Mouse (Mus musculus) CH12.LX (cell line): ENCODE results near the gene St5. TPM values are rescaled to one million over a fixed set of nuclear protein-coding genes. Genes with fewer than 3 reads are reported as not detected.
A peak's percentile ranks its signal among the peaks of the same experiment; 100 is the strongest.

Experiments used
- DNase-seq: peaks from one replicate; pipeline ENCODE4 v3.0.0-alpha.2; 2013; ENCODE audit errors: extremely low read depth
- H3K27ac ChIP-seq: 2 replicates; pipeline ENCODE4 v1.5.1; 2012; ENCODE audit warnings: low read depth, mild to moderate bottlenecking, control low read depth, moderate library complexity; ENCODE audit not compliant: insufficient read depth
- H3K27me3 ChIP-seq: replicated peaks from 2 replicates; pipeline ENCODE3; 2012; ENCODE audit warnings: inconsistent platforms
- H3K36me3 ChIP-seq, 2 experiments: replicated peaks in 1 of 2; 2 replicates each; pipeline versions ENCODE3 to v1.6.1; 2012; ENCODE audit warnings: inconsistent platforms in 1 of 2, low read length in 1 of 2, mild to moderate bottlenecking in 1 of 2, mixed read lengths in 1 of 2, moderate library complexity in 1 of 2; ENCODE audit not compliant: control insufficient read depth in 1 of 2, insufficient read depth in 1 of 2
- H3K4me1 ChIP-seq, 2 experiments: 2 replicates each; pipeline ENCODE4 v1.6.1; 2012; ENCODE audit warnings: inconsistent platforms in 1 of 2, moderate library complexity in 1 of 2; ENCODE audit not compliant: insufficient read depth in 2 of 2, control insufficient read depth in 1 of 2
- H3K4me2 ChIP-seq: 2 replicates; pipeline ENCODE4 v1.6.1; 2012; ENCODE audit warnings: low read depth, mild to moderate bottlenecking, control low read depth; ENCODE audit not compliant: poor library complexity, insufficient read depth, severe bottlenecking
- H3K4me3 ChIP-seq, 3 experiments: fragments of 150-350 bp in 1 of 3; sonication (generic) in 1 of 3; replicated peaks in 1 of 3; 2 replicates each; pipeline versions ENCODE3 to v1.5.1; 2011 to 2012; ENCODE audit warnings: low read depth in 2 of 3, low read length in 2 of 3, mild to moderate bottlenecking in 2 of 3, moderate library complexity in 2 of 3, control low read depth in 1 of 3, improper control_type of control experiment in 1 of 3, inconsistent platforms in 1 of 3, mixed read lengths in 1 of 3; ENCODE audit not compliant: poor library complexity in 1 of 3
- H3K79me2 ChIP-seq: replicated peaks from 2 replicates; pipeline ENCODE4 v1.6.1; 2012; ENCODE audit warnings: mild to moderate bottlenecking, moderate library complexity; ENCODE audit not compliant: control insufficient read depth, poor library complexity, insufficient read depth, severe bottlenecking; ENCODE audit errors: extremely low read depth
- H3K9ac ChIP-seq: 2 replicates; pipeline ENCODE4 v1.6.1; 2012; ENCODE audit warnings: low read depth, mild to moderate bottlenecking, control low read depth, moderate library complexity; ENCODE audit not compliant: insufficient read depth
- H3K9me3 ChIP-seq: replicated peaks from 2 replicates; pipeline ENCODE3; 2012; ENCODE audit warnings: low read length, inconsistent platforms, mixed read lengths
- BHLHE40 ChIP-seq: IDR thresholded peaks from 2 replicates; pipeline ENCODE4 v1.6.1; 2011; ENCODE audit warnings: mild to moderate bottlenecking, low read depth, low read length, improper control_type of control experiment
- E2F4 ChIP-seq: IDR thresholded peaks from 2 replicates; pipeline ENCODE4 v1.6.1; 2011; ENCODE audit warnings: low read depth, low read length, improper control_type of control experiment; ENCODE audit not compliant: insufficient replicate concordance
- ELF1 ChIP-seq: IDR thresholded peaks from 2 replicates; pipeline ENCODE4 v1.6.1; 2014; ENCODE audit warnings: low read depth, mild to moderate bottlenecking, inconsistent platforms, low read length, improper control_type of control experiment
- HCFC1 ChIP-seq: IDR thresholded peaks from 2 replicates; pipeline ENCODE4 v1.6.1; 2012; ENCODE audit warnings: low read depth, mild to moderate bottlenecking, inconsistent platforms, low read length, improper control_type of control experiment
- MAFK ChIP-seq: IDR thresholded peaks from 2 replicates; pipeline ENCODE4 v1.6.1; 2011; ENCODE audit warnings: low read length, improper control_type of control experiment; ENCODE audit not compliant: insufficient replicate concordance
- MAX ChIP-seq: IDR thresholded peaks from 2 replicates; pipeline ENCODE4 v1.6.1; 2011; ENCODE audit warnings: low read length, improper control_type of control experiment
- MAZ ChIP-seq: IDR thresholded peaks from 2 replicates; pipeline ENCODE4 v1.6.1; 2012; ENCODE audit warnings: low read depth, mild to moderate bottlenecking, inconsistent platforms, low read length, improper control_type of control experiment, moderate library complexity
- MEF2A ChIP-seq: IDR thresholded peaks from 2 replicates; pipeline ENCODE4 v1.6.1; 2014; ENCODE audit warnings: low read depth, mild to moderate bottlenecking, inconsistent platforms, low read length, improper control_type of control experiment, borderline replicate concordance
- MXI1 ChIP-seq: IDR thresholded peaks from 2 replicates; pipeline ENCODE4 v1.6.1; 2011; ENCODE audit warnings: mild to moderate bottlenecking, low read depth, low read length, improper control_type of control experiment
- NELFE ChIP-seq: IDR thresholded peaks from 2 replicates; pipeline ENCODE4 v1.6.1; 2011; ENCODE audit warnings: low read depth, low read length, improper control_type of control experiment
- NRF1 ChIP-seq: IDR thresholded peaks from 2 replicates; pipeline ENCODE4 v1.6.1; 2014; ENCODE audit warnings: low read depth, mild to moderate bottlenecking, inconsistent platforms, low read length, improper control_type of control experiment, moderate library complexity
- POLR2A ChIP-seq: IDR thresholded peaks from 2 replicates; pipeline ENCODE4 v1.6.1; 2011; ENCODE audit warnings: low read depth, mild to moderate bottlenecking, improper control_type of control experiment, low read length
- RAD21 ChIP-seq: IDR thresholded peaks from 2 replicates; pipeline ENCODE4 v1.6.1; 2011; ENCODE audit warnings: low read depth, mild to moderate bottlenecking, low read length, improper control_type of control experiment, moderate library complexity
- SIN3A ChIP-seq: IDR thresholded peaks from 2 replicates; pipeline ENCODE4 v1.6.1; 2012; ENCODE audit warnings: low read length, improper control_type of control experiment, inconsistent platforms
- TCF12 ChIP-seq: IDR thresholded peaks from 2 replicates; pipeline ENCODE4 v1.6.1; 2014; ENCODE audit warnings: low read depth, mild to moderate bottlenecking, inconsistent platforms, low read length, improper control_type of control experiment
- USF1 ChIP-seq: IDR thresholded peaks from 2 replicates; pipeline ENCODE4 v1.6.1; 2014; ENCODE audit warnings: low read depth, mild to moderate bottlenecking, inconsistent platforms, low read length, improper control_type of control experiment
- USF2 ChIP-seq: conservative IDR thresholded peaks from 2 replicates; pipeline ENCODE4 v1.6.1; 2011; ENCODE audit warnings: low read depth, low read length, improper control_type of control experiment
- ZMIZ1 ChIP-seq: IDR thresholded peaks from 2 replicates; pipeline ENCODE4 v1.6.1; 2012; ENCODE audit warnings: low read depth, mild to moderate bottlenecking, inconsistent platforms, low read length, improper control_type of control experiment
- dilution Hi-C: fragments of 300-500 bp; cut with MboI; formaldehyde crosslinking; loops from 2 replicates; pipeline ENCODE4 v1.14.3; 2020; ENCODE audit warnings: low sequenced_read_pairs; ENCODE audit not compliant: extremely low pct_unique_long_range_greater_than_20kb, extremely low pct_ligation_motif_present
- in situ Hi-C: fragments of 300-500 bp; cut with MboI; formaldehyde crosslinking; loops from 3 replicates; pipeline ENCODE4 v1.14.3; 2019; ENCODE audit warnings: low sequenced_read_pairs, low pct_ligation_motif_present, low pct_unique_long_range_greater_than_20kb, mixed read lengths
- polyA plus RNA-seq: library from polyadenylated mRNA; unstranded; fragments of >175 nt; gene quantifications from 2 replicates; pipeline ENCODE4 v1.2.1, GENCODE M21; 2012; ENCODE audit warnings: low read depth; ENCODE audit not compliant: insufficient read length
- total RNA-seq, 2 experiments: library from RNA; depleted of rRNA; stranded (reverse); fragments of 300-350 nt in 1 of 2; fragments of >200 nt in 1 of 2; gene quantifications; 2 replicates each; pipeline ENCODE4 v1.2.3; 2012 to 2014

St5 gene
- total RNA-seq (2012; rRNA removed): 1.6 and 1.9 TPM in 2 replicates
- 1.3 and 1.5 TPM in 2 replicates for total RNA-seq (2014; rRNA removed)
- 3.4 and 4.1 TPM in 2 replicates for polyA plus RNA-seq

DNA sequence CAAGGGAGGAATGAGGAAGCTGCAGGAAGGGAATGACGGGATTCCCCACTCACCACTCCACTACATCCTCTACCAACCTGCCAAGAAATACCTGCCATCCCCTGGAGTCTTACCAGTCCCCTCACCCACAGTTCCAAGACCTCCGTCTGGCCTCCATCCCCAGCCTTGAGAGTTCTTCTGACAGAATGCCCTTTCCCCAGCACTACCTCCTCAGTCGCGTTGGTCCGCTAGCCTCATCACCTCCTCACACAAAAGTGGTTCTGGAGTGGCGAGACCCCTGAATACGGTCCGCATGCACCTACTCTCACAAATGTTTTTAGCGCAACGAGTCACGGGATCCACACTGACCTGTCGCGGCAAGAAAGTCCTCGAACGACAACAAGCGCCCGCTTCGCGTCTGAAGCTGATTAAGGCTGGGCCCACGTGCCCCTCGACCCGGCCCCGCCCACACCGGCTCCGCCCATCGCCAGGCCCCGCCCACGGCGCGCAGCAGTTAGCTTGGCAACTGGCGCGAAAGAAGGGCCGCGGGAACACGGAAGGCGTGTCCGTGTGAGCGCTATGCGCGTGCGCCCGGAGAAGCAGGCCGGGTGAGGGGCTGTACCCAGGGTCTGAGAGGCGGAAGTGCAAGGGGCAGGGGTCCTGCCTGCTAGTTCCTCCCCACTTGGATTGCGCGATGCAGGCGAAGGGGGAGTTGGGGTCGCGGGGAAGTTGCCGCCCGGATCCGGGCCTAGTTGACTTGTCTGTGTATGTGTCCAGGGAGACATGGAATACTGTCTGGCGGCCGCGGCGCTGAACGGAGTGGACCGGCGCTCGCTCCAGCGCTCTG lies at the start of gene St5, which contains the start of gene Akip1:
Gene St5 (minus strand): TSS at position 416 of the 826 bp plus-strand sequence.
Gene Akip1 (plus strand): TSS at position 501 of the 826 bp plus-strand sequence.
- H3K79me2 ChIP-seq: no peaks in the 10 kb centered on the region; the same call in 1 of the 2 replicates
- no peaks in the 10 kb centered on the region for H3K27me3 ChIP-seq
- peak; percentile 91 for DNase-seq
- peak within 1 kb of the TSS; percentile 73 to 86 (median 77) for H3K4me3 ChIP-seq
- H3K36me3 ChIP-seq: peaks cover 9 to 14% of the 10 kb centered on the region in 2 experiments
- H3K4me1 ChIP-seq: peaks cover 5 to 42% of the 10 kb centered on the region in 2 experiments; a peak in 3 of 4 replicates
- H3K9me3 ChIP-seq: no peaks in the 10 kb centered on the region
- H3K4me2 ChIP-seq: peak within 1 kb of the TSS; percentile 17
- H3K27ac ChIP-seq: no peak within 1 kb of the TSS
- peak within 1 kb of the TSS; percentile 46 for H3K9ac ChIP-seq
- in situ Hi-C loops: loop anchor here (10.0 kb wide), 1 partner anchor 179 kb away; no protein-coding TSS in a partner anchor
- peak; percentile 53 for TF ChIP-seq USF2
- peak; percentile 69 for TF ChIP-seq MXI1
- TF ChIP-seq MEF2A: no peak
- no peak for TF ChIP-seq MAZ
- peak; percentile 69 for TF ChIP-seq BHLHE40
- peak; percentile 58 for TF ChIP-seq ZMIZ1
- TF ChIP-seq TCF12: peak; percentile 47; the same call in 1 of the 2 replicates
- TF ChIP-seq SIN3A: peak; percentile 83
- TF ChIP-seq ELF1: peak; percentile 95
- peak; percentile 95 for TF ChIP-seq NRF1
- peak; percentile 83 for TF ChIP-seq POLR2A
- no peak for TF ChIP-seq MAFK
- TF ChIP-seq RAD21: no peak
- TF ChIP-seq MAX: peak; percentile 92
- peak; percentile 87 for TF ChIP-seq NELFE
- TF ChIP-seq E2F4: peak; percentile 80; the same call in 1 of the 2 replicates
- TF ChIP-seq USF1: peak; percentile 78
- TF ChIP-seq HCFC1: peak; percentile 49; the same call in 1 of the 2 replicates
- TF ChIP-seq, all 38 proteins: peak for 14
- dilution Hi-C loops: no loop called here
